Mouse (Mus musculus) limb, embryonic 11.5 days (tissue): ENCODE data around the gene Tyk2. TPM values are rescaled to one million over a fixed set of nuclear protein-coding genes. Genes with fewer than 3 reads are reported as not detected.

Source experiments
- ATAC-seq: fragments of 200-750 bp; cut with Nextera tagmentation; 2 replicates; pipeline ENCODE4 v1.8.0; 2017; ENCODE audit warnings: low read depth; ENCODE audit not compliant: insufficient number of reproducible peaks, low FRiP score, low TSS enrichment
- DNase-seq: peaks from one replicate; pipeline ENCODE4 v3.0.0-alpha.2; 2015; ENCODE audit warnings: low spot score
- H3K27ac ChIP-seq: fragments of 300-500 bp; sonication (generic); replicated peaks from 2 replicates; pipeline ENCODE4 v1.5.1; 2014; ENCODE audit warnings: low read depth, mild to moderate bottlenecking, low read length
- H3K27me3 ChIP-seq: fragments of 300-500 bp; sonication (generic); 2 replicates; pipeline ENCODE4 v1.6.1; 2014; ENCODE audit warnings: mild to moderate bottlenecking, low read length, mixed read lengths; ENCODE audit not compliant: control insufficient read depth, insufficient read depth
- H3K36me3 ChIP-seq: fragments of 300-500 bp; sonication (generic); 2 replicates; pipeline ENCODE4 v1.6.1; 2014; ENCODE audit warnings: mild to moderate bottlenecking, low read length, moderate library complexity, mixed read lengths; ENCODE audit not compliant: control insufficient read depth, insufficient read depth
- H3K4me1 ChIP-seq: fragments of 300-500 bp; sonication (generic); 2 replicates; pipeline ENCODE4 v1.6.1; 2014; ENCODE audit warnings: low read length, mixed read lengths; ENCODE audit not compliant: control insufficient read depth, insufficient read depth
- H3K4me2 ChIP-seq: fragments of 300-500 bp; sonication (generic); 2 replicates; pipeline ENCODE4 v1.6.1; 2014; ENCODE audit warnings: low read depth, mild to moderate bottlenecking, moderate library complexity; ENCODE audit not compliant: severe bottlenecking
- H3K4me3 ChIP-seq: fragments of 300-500 bp; sonication (generic); 2 replicates; pipeline ENCODE4 v1.5.1; 2014; ENCODE audit warnings: low read depth, low read length
- H3K9ac ChIP-seq: fragments of 300-500 bp; sonication (generic); 2 replicates; pipeline ENCODE4 v1.6.1; 2014; ENCODE audit warnings: mild to moderate bottlenecking, low read length
- H3K9me3 ChIP-seq: fragments of 300-500 bp; sonication (generic); 2 replicates; pipeline ENCODE4 v1.6.1; 2016; ENCODE audit warnings: low read length; ENCODE audit not compliant: control insufficient read depth
- WGBS: fragments of 180-500 bp; shearing (Covaris S2); extraction: QIAGEN DNeasy Blood & Tissue Kit; methylation state at CpG from one replicate; pipeline ENCODE4 v1.1.7; 2014; 5-methylcytosine and 5-hydroxymethylcytosine counted together
- polyA plus RNA-seq: library from polyadenylated mRNA; unstranded; fragments of >200 nt; fragmentation: Nextera tagmentation; extraction: Ambion mirVana; gene quantifications from 2 replicates; pipeline ENCODE4 v1.2.1, GENCODE M21; 2014

Tyk2 gene
- polyA plus RNA-seq, 1 experiment from 2014 or later = 8.1 TPM

- Histone ChIP-seq H3K4me3 (peak overlapping the region; percentile 27), H3K9me3 (no peaks in the 10 kb centered on the region), H3K4me2 (peak overlapping the region; percentile 66), H3K27me3 (no peaks in the 10 kb centered on the region), H3K9ac (peak overlapping the region; percentile 47), H3K36me3 (no peaks in the 10 kb centered on the region), H3K4me1 (peaks cover 19% of the 10 kb centered on the region), H3K27ac (peak overlapping the region; percentile 15; the same call in 1 of the 2 replicates)
- 6% methylated on average over 5 of the region's 5 CpGs for WGBS
- DNase-seq = peak; percentile 50
- ATAC-seq = 0 out of 2 replicates have a peak, but pooled peaks have one; percentile 8
These were observed 22.8 kb upstream of the Tyk2 start for GRCm38 (mm10) chr9:21153833-21154232.

- H3K27ac ChIP-seq = 0 out of 2 replicates have a peak overlapping the region, but pooled peaks have one; percentile 15
- no peaks in the 10 kb centered on the region for H3K36me3 ChIP-seq
- DNase-seq (no peak), ATAC-seq (peak; percentile 34; the same call in 1 of the 2 replicates)
- H3K4me2 ChIP-seq = peak overlapping the region; percentile 66
- H3K4me1 ChIP-seq = peaks cover 24% of the 10 kb centered on the region
- H3K27me3 ChIP-seq = no peaks in the 10 kb centered on the region
- H3K9me3 ChIP-seq = no peaks in the 10 kb centered on the region
- peak overlapping the region; percentile 47; the same call in 1 of the 2 replicates for H3K9ac ChIP-seq
- H3K4me3 ChIP-seq = peak overlapping the region; percentile 27
- 6% methylated on average over 12 of the region's 12 CpGs for WGBS
These were observed 22.3 kb upstream of the Tyk2 start for GRCm38 (mm10) chr9:21153331-21153730.

- H3K27ac ChIP-seq = no peak overlapping the region
- H3K4me3 ChIP-seq = peak overlapping the region; percentile 27
- no peak overlapping the region for H3K9ac ChIP-seq
- no peaks in the 10 kb centered on the region for H3K27me3 ChIP-seq
- no peaks in the 10 kb centered on the region for H3K36me3 ChIP-seq
- ATAC-seq (no peak), DNase-seq (peak; percentile 73)
- H3K9me3 ChIP-seq = no peaks in the 10 kb centered on the region
- peaks cover 30% of the 10 kb centered on the region for H3K4me1 ChIP-seq
- WGBS = 4% methylated on average over 11 of the region's 11 CpGs
- H3K4me2 ChIP-seq = peak overlapping the region; percentile 66; the same call in 1 of the 2 replicates
These were observed 21.7 kb upstream of the Tyk2 start for GRCm38 (mm10) chr9:21152715-21153114.

GRCm38 (mm10) chr9:21149654-21150419, 18.8 kb upstream of the Tyk2 start, which contains the start of gene Cdc37:
Cdc37 (minus strand) TSS chr9:21149982.
- Histone ChIP-seq H3K4me1 (peaks cover 40% of the 10 kb centered on the region), H3K36me3 (peaks cover 1% of the 10 kb centered on the region), H3K9ac (peak within 1 kb of the TSS; percentile 82), H3K4me3 (peak within 1 kb of the TSS; percentile 77), H3K27me3 (no peaks in the 10 kb centered on the region), H3K4me2 (peak within 1 kb of the TSS; percentile 79), H3K27ac (peak within 1 kb of the TSS; percentile 32; the same call in 1 of the 2 replicates), H3K9me3 (no peaks in the 10 kb centered on the region)
- peak; percentile 89 for ATAC-seq
- 5% methylated on average over 56 of the region's 56 CpGs for WGBS
- DNase-seq = peak; percentile 97

- peak overlapping the region; percentile 82 for H3K9ac ChIP-seq
- peak overlapping the region; percentile 77 for H3K4me3 ChIP-seq
- no peaks in the 10 kb centered on the region for H3K27me3 ChIP-seq
- DNase-seq (no peak), ATAC-seq (no peak)
- H3K9me3 ChIP-seq = no peaks in the 10 kb centered on the region
- H3K27ac ChIP-seq = peak overlapping the region; percentile 32; the same call in 1 of the 2 replicates
- 8% methylated on average over 8 of the region's 8 CpGs for WGBS
- H3K36me3 ChIP-seq = peaks cover 8% of the 10 kb centered on the region
- peak overlapping the region; percentile 79 for H3K4me2 ChIP-seq
- peaks cover 38% of the 10 kb centered on the region for H3K4me1 ChIP-seq
These were observed 18.1 kb upstream of the Tyk2 start for GRCm38 (mm10) chr9:21149077-21149653.

GRCm38 (mm10) chr9:21148427-21148826, 17.4 kb upstream of the Tyk2 start:
- ATAC-seq = no peak
- Histone ChIP-seq H3K27me3 (no peaks in the 10 kb centered on the region), H3K4me1 (peaks cover 31% of the 10 kb centered on the region), H3K9ac (peak overlapping the region; percentile 82), H3K36me3 (peaks cover 15% of the 10 kb centered on the region), H3K4me3 (peak overlapping the region; percentile 77), H3K27ac (no peak overlapping the region), H3K4me2 (peak overlapping the region; percentile 79), H3K9me3 (no peaks in the 10 kb centered on the region)
- DNase-seq = no peak

GRCm38 (mm10) chr9:21146722-21147121, 15.7 kb upstream of the Tyk2 start:
- peak overlapping the region; percentile 26; the same call in 1 of the 2 replicates for H3K4me2 ChIP-seq
- H3K27me3 ChIP-seq = no peaks in the 10 kb centered on the region
- H3K9ac ChIP-seq = no peak overlapping the region; the same call in 1 of the 2 replicates
- 52% methylated on average over 10 of the region's 10 CpGs for WGBS
- no peaks in the 10 kb centered on the region for H3K9me3 ChIP-seq
- H3K4me3 ChIP-seq = peak overlapping the region; percentile 17; the same call in 1 of the 2 replicates
- peaks cover 25% of the 10 kb centered on the region for H3K4me1 ChIP-seq
- 0 out of 2 replicates have a peak overlapping the region, but pooled peaks have one; percentile 39 for H3K27ac ChIP-seq
- peaks cover 32% of the 10 kb centered on the region for H3K36me3 ChIP-seq
- ATAC-seq (no peak), DNase-seq (peak; percentile 64)

- Histone ChIP-seq H3K27ac (no peak overlapping the region), H3K9ac (0 out of 2 replicates have a peak overlapping the region, but pooled peaks have one; percentile 7), H3K4me1 (peaks cover 25% of the 10 kb centered on the region), H3K4me2 (no peak overlapping the region), H3K4me3 (no peak overlapping the region), H3K9me3 (no peaks in the 10 kb centered on the region), H3K36me3 (peaks cover 36% of the 10 kb centered on the region), H3K27me3 (no peaks in the 10 kb centered on the region)
- DNase-seq (no peak), ATAC-seq (no peak)
- WGBS = 96% methylated on average over 4 of the region's 4 CpGs
These were observed 14.4 kb upstream of the Tyk2 start for GRCm38 (mm10) chr9:21145431-21145830.
